Mouse (Mus musculus): Measurements from ENCODE around the gene Atp2b1. TPM values are rescaled to one million over a fixed set of nuclear protein-coding genes. Genes with fewer than 3 reads are reported as not detected.

Gene Atp2b1
- total RNA-seq, 1 experiment, result 66.8 TPM

DNA sequence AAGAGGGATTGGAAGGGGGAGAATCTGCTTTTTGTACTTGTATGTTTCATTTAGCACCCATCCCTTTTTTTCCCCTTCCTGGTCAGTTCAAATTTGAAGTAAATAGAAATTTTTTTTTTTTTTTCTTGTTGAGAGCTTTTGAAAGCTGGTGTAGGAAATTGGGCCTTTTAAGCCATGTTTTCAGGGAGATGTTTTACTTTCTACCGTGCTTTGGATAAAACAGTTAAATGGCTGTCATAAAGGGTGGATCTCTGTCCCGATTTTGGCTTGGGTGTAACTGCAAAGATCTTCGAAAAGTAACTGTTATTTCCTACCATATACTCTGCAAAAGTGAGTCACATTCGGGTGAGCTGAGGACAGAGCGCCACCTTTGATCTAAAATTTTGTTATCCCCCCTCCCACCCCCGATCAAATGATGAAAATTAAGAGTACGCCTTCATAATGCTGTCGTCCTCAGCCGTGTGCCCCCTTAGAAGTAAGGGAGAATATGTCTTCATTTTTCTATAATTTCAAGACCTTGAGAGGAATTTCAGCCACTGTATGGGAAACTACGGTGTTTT lies 2.7 kb downstream of the Atp2b1 start:
- no peak overlapping the region for H3K4me3 ChIP-seq (ENCODE audit: insufficient read depth in 1 of 2, low read depth in 1 of 2, low read length in 2 of 2, poor library complexity in 1 of 2, severe bottlenecking in 1 of 2)
- no peak for TF ChIP-seq ZC3H11A (IDR thresholded peaks at IDR 0.05; ENCODE audit: borderline replicate concordance, low read depth, low read length)
- no peak for TF ChIP-seq MAFK (IDR thresholded peaks at IDR 0.05; ENCODE audit: insufficient read depth, low read depth, low read length)

DNA sequence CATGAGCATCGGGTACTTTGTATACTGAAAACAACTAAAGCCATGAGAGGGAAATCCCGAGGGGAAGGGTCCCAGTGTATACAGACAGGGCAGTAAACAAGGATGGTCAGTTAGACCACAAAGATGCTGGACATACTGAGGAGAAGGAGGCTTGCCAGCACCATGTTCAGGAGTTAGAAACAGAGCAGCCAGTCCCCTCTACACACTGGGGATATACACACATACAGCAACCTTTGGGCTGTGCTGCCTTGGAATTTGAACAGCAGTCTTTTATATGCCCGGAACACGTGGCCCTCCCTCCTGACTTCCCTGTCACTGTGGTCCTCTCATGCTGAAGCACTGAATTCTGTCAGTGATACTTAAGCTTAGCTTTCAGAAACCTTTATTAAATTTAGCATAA lies 10.9 kb downstream of the Atp2b1 start:
- no peak overlapping the region for H3K4me3 ChIP-seq (ENCODE audit: insufficient read depth in 1 of 2, low read depth in 1 of 2, low read length in 2 of 2, poor library complexity in 1 of 2, severe bottlenecking in 1 of 2)
- H3K9ac ChIP-seq (ENCODE audit: insufficient read depth, low read depth, low read length, poor library complexity, severe bottlenecking), result no peak overlapping the region
- TF ChIP-seq ZC3H11A (IDR thresholded peaks at IDR 0.05; ENCODE audit: borderline replicate concordance, low read depth, low read length) (no peak), MAFK (IDR thresholded peaks at IDR 0.05; ENCODE audit: insufficient read depth, low read depth, low read length) (no peak), CHD2 (IDR thresholded peaks at IDR 0.05; ENCODE audit: low read depth, low read length) (no peak), HCFC1 (IDR thresholded peaks at IDR 0.05; ENCODE audit: borderline replicate concordance, insufficient read depth, low read length) (no peak), ZNF384 (IDR thresholded peaks at IDR 0.05; ENCODE audit: low read depth, low read length) (no peak)
- H3K9me3 ChIP-seq (ENCODE audit: control insufficient read depth, insufficient read depth, low read depth, low read length), result no peaks in the 10 kb centered on the region
- in situ Hi-C loops (cut with MboI; ENCODE audit: low sequenced_read_pairs in 2 of 2, unreplicated experiment in 2 of 2), result no loop called here
- peaks cover 0 to 3% of the 10 kb centered on the region in 2 experiments; a peak in 1 of 4 replicates for H3K4me1 ChIP-seq (ENCODE audit: control insufficient read depth in 2 of 2, insufficient read depth in 2 of 2, low read length in 2 of 2, poor library complexity in 1 of 2)
- no peak overlapping the region for H3K27ac ChIP-seq (ENCODE audit: insufficient read depth, low read depth, low read length, poor library complexity, severe bottlenecking)
- H3K36me3 ChIP-seq (ENCODE audit: control insufficient read depth, insufficient read depth, low read length, poor library complexity, severe bottlenecking), result no peaks in the 10 kb centered on the region
- no peak for DNase-seq (ENCODE audit: low read depth, low spot score)

More for the DNA sequence above, 2.7 kb downstream of the Atp2b1 start:
- Histone ChIP-seq H3K36me3 (ENCODE audit: control insufficient read depth, insufficient read depth, low read length, poor library complexity, severe bottlenecking) (no peaks in the 10 kb centered on the region), H3K9me3 (ENCODE audit: control insufficient read depth, insufficient read depth, low read depth, low read length) (no peaks in the 10 kb centered on the region), H3K27ac (ENCODE audit: insufficient read depth, low read depth, low read length, poor library complexity, severe bottlenecking) (no peak overlapping the region), H3K4me1 (ENCODE audit: control insufficient read depth in 2 of 2, insufficient read depth in 2 of 2, low read length in 2 of 2, poor library complexity in 1 of 2) (no peaks in the 10 kb centered on the region), H3K9ac (ENCODE audit: insufficient read depth, low read depth, low read length, poor library complexity, severe bottlenecking) (no peak overlapping the region)
- DNase-seq (ENCODE audit: low read depth, low spot score), result no peak
- in situ Hi-C loops (cut with MboI; ENCODE audit: low sequenced_read_pairs in 2 of 2, unreplicated experiment in 2 of 2), result no loop called here

DNA sequence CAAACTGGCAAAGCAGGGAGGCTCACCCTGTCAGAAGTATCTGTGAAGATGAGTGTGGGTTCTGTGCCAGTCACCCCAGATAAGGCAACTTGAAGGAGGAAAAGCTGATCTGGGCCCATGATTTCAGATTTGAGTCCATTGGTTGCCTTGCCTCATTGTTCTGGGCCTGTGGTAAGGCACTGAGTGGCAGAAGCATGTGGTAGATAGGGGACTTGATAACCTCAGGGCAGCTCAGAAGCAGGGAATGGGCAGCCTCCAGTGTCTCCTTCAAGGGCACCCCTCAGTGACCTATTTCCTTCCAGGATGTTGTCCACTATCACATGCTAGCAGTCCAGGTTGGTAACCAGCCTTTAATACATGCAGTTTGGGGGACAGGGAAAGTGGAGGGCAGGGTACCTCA lies 12.8 kb downstream of the Atp2b1 start:
- in situ Hi-C loops (cut with MboI; ENCODE audit: low sequenced_read_pairs in 2 of 2, unreplicated experiment in 2 of 2), result no loop called here
- no peak overlapping the region for H3K9ac ChIP-seq (ENCODE audit: insufficient read depth, low read depth, low read length, poor library complexity, severe bottlenecking)
- no peak overlapping the region for H3K27ac ChIP-seq (ENCODE audit: insufficient read depth, low read depth, low read length, poor library complexity, severe bottlenecking)
- no peaks in the 10 kb centered on the region for H3K9me3 ChIP-seq (ENCODE audit: control insufficient read depth, insufficient read depth, low read depth, low read length)
- no peak for TF ChIP-seq ZNF384 (IDR thresholded peaks at IDR 0.05; ENCODE audit: low read depth, low read length)
- peaks cover 0 to 4% of the 10 kb centered on the region in 2 experiments; a peak in 1 of 4 replicates for H3K4me1 ChIP-seq (ENCODE audit: control insufficient read depth in 2 of 2, insufficient read depth in 2 of 2, low read length in 2 of 2, poor library complexity in 1 of 2)
- H3K36me3 ChIP-seq (ENCODE audit: control insufficient read depth, insufficient read depth, low read length, poor library complexity, severe bottlenecking), result no peaks in the 10 kb centered on the region
- no peak overlapping the region for H3K4me3 ChIP-seq (ENCODE audit: insufficient read depth in 1 of 2, low read depth in 1 of 2, low read length in 2 of 2, poor library complexity in 1 of 2, severe bottlenecking in 1 of 2)
- DNase-seq (ENCODE audit: low read depth, low spot score), result no peak

DNA sequence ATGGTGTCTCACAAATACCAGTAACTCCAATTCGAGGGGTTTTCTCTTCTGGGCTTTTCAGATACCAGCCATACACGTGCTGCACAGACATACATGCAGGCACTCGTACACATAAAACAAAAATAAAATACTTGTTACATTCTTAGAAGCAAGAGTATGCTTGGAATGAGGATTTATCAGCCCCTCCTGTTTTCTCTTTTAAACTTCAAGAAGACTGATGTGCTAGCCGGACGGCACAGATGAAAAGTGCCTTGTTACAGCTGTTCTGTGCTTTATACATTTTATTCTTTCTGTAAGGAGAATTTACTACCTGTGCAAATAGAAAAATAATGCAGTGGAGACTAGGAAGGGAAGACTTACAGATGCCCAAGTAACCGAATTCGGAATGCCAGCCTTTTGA lies 15.2 kb downstream of the Atp2b1 start:
- Histone ChIP-seq H3K27ac (ENCODE audit: insufficient read depth, low read depth, low read length, poor library complexity, severe bottlenecking) (no peak overlapping the region), H3K4me1 (ENCODE audit: control insufficient read depth in 2 of 2, insufficient read depth in 2 of 2, low read length in 2 of 2, poor library complexity in 1 of 2) (peaks cover 0 to 3% of the 10 kb centered on the region in 2 experiments; a peak in 1 of 4 replicates), H3K4me3 (ENCODE audit: insufficient read depth in 1 of 2, low read depth in 1 of 2, low read length in 2 of 2, poor library complexity in 1 of 2, severe bottlenecking in 1 of 2) (no peak overlapping the region), H3K9ac (ENCODE audit: insufficient read depth, low read depth, low read length, poor library complexity, severe bottlenecking) (no peak overlapping the region), H3K36me3 (ENCODE audit: control insufficient read depth, insufficient read depth, low read length, poor library complexity, severe bottlenecking) (no peaks in the 10 kb centered on the region), H3K9me3 (ENCODE audit: control insufficient read depth, insufficient read depth, low read depth, low read length) (no peaks in the 10 kb centered on the region)
- DNase-seq (ENCODE audit: low read depth, low spot score), result no peak
- in situ Hi-C loops (cut with MboI; ENCODE audit: low sequenced_read_pairs in 2 of 2, unreplicated experiment in 2 of 2), result no loop called here
- TF ChIP-seq ZNF384 (IDR thresholded peaks at IDR 0.05; ENCODE audit: low read depth, low read length) (no peak), ZC3H11A (IDR thresholded peaks at IDR 0.05; ENCODE audit: borderline replicate concordance, low read depth, low read length) (no peak), CHD2 (IDR thresholded peaks at IDR 0.05; ENCODE audit: low read depth, low read length) (no peak), MAFK (IDR thresholded peaks at IDR 0.05; ENCODE audit: insufficient read depth, low read depth, low read length) (no peak), HCFC1 (IDR thresholded peaks at IDR 0.05; ENCODE audit: borderline replicate concordance, insufficient read depth, low read length) (no peak)

DNA sequence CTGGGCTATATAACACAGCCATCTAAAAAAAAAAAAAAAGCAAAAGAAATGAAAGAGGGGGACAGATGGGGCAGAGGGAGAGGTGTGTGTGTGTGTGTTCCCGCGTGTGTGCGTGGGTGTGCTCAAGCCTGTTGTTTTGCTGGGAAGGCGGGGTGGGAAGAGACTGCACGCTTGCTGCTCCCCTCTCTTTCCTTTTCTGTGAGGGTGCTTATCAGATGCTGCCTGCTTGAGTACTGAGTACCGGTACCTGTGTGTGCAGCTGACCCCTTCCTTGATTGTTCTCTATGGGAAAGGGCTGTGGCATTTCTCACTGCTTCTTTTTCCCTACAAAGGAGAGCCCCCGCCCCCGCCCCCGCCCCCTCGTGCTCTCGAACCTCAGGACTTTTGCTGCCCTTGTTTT lies 15.9 kb downstream of the Atp2b1 start:
- TF ChIP-seq ZC3H11A (IDR thresholded peaks at IDR 0.05; ENCODE audit: borderline replicate concordance, low read depth, low read length) (no peak), ZNF384 (IDR thresholded peaks at IDR 0.05; ENCODE audit: low read depth, low read length) (no peak), MAFK (IDR thresholded peaks at IDR 0.05; ENCODE audit: insufficient read depth, low read depth, low read length) (no peak), CHD2 (IDR thresholded peaks at IDR 0.05; ENCODE audit: low read depth, low read length) (no peak), HCFC1 (IDR thresholded peaks at IDR 0.05; ENCODE audit: borderline replicate concordance, insufficient read depth, low read length) (no peak)
- in situ Hi-C loops (cut with MboI; ENCODE audit: low sequenced_read_pairs in 2 of 2, unreplicated experiment in 2 of 2), result no loop called here
- H3K4me1 ChIP-seq (ENCODE audit: control insufficient read depth in 2 of 2, insufficient read depth in 2 of 2, low read length in 2 of 2, poor library complexity in 1 of 2), result peaks cover 0 to 3% of the 10 kb centered on the region in 2 experiments; a peak in 1 of 4 replicates
- no peaks in the 10 kb centered on the region for H3K9me3 ChIP-seq (ENCODE audit: control insufficient read depth, insufficient read depth, low read depth, low read length)
- no peak overlapping the region for H3K4me3 ChIP-seq (ENCODE audit: insufficient read depth in 1 of 2, low read depth in 1 of 2, low read length in 2 of 2, poor library complexity in 1 of 2, severe bottlenecking in 1 of 2)
- no peak overlapping the region for H3K27ac ChIP-seq (ENCODE audit: insufficient read depth, low read depth, low read length, poor library complexity, severe bottlenecking)
- H3K36me3 ChIP-seq (ENCODE audit: control insufficient read depth, insufficient read depth, low read length, poor library complexity, severe bottlenecking), result no peaks in the 10 kb centered on the region
- no peak for DNase-seq (ENCODE audit: low read depth, low spot score)
- H3K9ac ChIP-seq (ENCODE audit: insufficient read depth, low read depth, low read length, poor library complexity, severe bottlenecking), result no peak overlapping the region

All from ES-E14 (cell line).